Mouse (Mus musculus) G1E (cell line): Measurements from ENCODE around the gene Klf16. TPM values are rescaled to one million over a fixed set of nuclear protein-coding genes. Genes with fewer than 3 reads are reported as not detected.
A peak's percentile ranks its signal among the peaks of the same experiment; 100 is the strongest.

Source experiments
- ATAC-seq: 2 replicates; pipeline ENCODE4 v1.8.0; 2016; ENCODE audit warnings: mild to moderate bottlenecking; ENCODE audit not compliant: insufficient number of reproducible peaks, poor library complexity, low FRiP score, severe bottlenecking; ENCODE audit errors: extremely low read depth
- DNase-seq: peaks from one replicate; pipeline ENCODE4 v3.0.0; 2012; ENCODE audit warnings: low spot score
- H3K27me3 ChIP-seq: 2 replicates; pipeline ENCODE4 v1.6.1; 2012; ENCODE audit warnings: mild to moderate bottlenecking, low read length, inconsistent platforms; ENCODE audit not compliant: insufficient read depth
- H3K36me3 ChIP-seq: replicated peaks from 2 replicates; pipeline ENCODE3; 2012; ENCODE audit warnings: mild to moderate bottlenecking, inconsistent platforms
- H3K4me1 ChIP-seq: 2 replicates; pipeline ENCODE4 v1.6.1; 2012; ENCODE audit warnings: low read depth, low read length, inconsistent platforms, mixed read lengths; ENCODE audit not compliant: insufficient read depth
- H3K4me3 ChIP-seq: 2 replicates; pipeline ENCODE4 v1.5.1; 2012; ENCODE audit warnings: low read depth, mild to moderate bottlenecking, inconsistent platforms, low read length, moderate library complexity, mixed read lengths
- H3K9me3 ChIP-seq: replicated peaks from 2 replicates; pipeline ENCODE4 v1.6.1; 2012; ENCODE audit warnings: inconsistent platforms
- CTCF ChIP-seq: IDR thresholded peaks from 2 replicates; pipeline ENCODE4 v1.5.1; 2012; ENCODE audit warnings: low read depth, low read length, inconsistent platforms, mixed read lengths
- GATA1 ChIP-seq: IDR thresholded peaks from 2 replicates; pipeline ENCODE4 v1.6.1; 2012; ENCODE audit warnings: borderline replicate concordance, low read length, inconsistent platforms, mixed read lengths
- GATA2 ChIP-seq: IDR thresholded peaks from 2 replicates; pipeline ENCODE4 v1.6.1; 2012; ENCODE audit warnings: low read depth, low read length, inconsistent platforms, borderline replicate concordance
- POLR2AphosphoS5 ChIP-seq: IDR thresholded peaks from 2 replicates; pipeline ENCODE4 v1.6.1; 2012; ENCODE audit warnings: low read depth, low read length, inconsistent platforms; ENCODE audit not compliant: insufficient replicate concordance
- TAL1 ChIP-seq: conservative IDR thresholded peaks from 2 replicates; pipeline ENCODE4 v1.6.1; 2012; ENCODE audit warnings: low read depth, low read length, inconsistent platforms, mixed read lengths
- polyA plus RNA-seq: library from polyadenylated mRNA; stranded (reverse); fragments of >175 nt; gene quantifications from 2 replicates; pipeline ENCODE4 v1.2.3, GENCODE M21; 2012
- total RNA-seq, 2 experiments: library from RNA; stranded (forward) in 1 of 2; stranded (reverse) in 1 of 2; fragments of 200-1000 nt in 1 of 2; fragments of >200 nt in 1 of 2; fragmentation: Nextera tagmentation in 1 of 2; gene quantifications; 2 replicates each; pipeline ENCODE4 v1.2.3; 2014 to 2017

Gene Klf16
- total and polyA plus RNA-seq, 3 experiments = 6.1 to 105 (median 14.0) TPM

DNA sequence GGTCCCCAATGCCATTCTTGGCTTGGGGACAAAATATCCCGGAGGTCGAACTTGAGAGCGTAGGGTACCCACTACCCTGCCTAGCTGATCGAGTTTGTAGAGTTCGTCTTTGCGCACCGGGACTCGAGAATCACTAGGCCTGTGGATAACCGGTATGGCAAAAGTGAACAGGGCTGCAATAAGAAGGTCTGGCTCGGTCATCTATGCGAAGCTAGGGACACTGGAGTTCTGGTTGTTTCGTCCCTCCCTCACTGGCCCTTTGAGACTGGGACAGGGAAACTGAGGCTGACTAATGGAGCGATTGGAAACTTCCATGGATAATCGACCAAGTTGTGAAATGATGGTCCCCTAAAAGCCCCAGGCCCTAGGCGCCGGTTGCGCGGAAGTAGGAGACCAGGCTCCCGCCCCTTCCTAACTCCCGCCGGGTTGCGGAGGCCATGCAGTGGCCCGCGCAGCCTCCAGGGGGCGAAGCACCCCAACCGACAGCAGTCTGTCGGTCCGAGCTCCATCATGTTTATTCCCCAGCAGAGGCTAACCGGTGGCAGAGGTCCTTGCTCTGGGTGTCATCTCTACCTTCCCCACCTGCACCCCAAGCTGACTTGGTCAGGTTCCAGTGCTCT is 1.1 kb upstream of the Klf16 start:
- ATAC-seq = 0 out of 2 replicates have a peak, but pooled peaks have one; percentile 7
- DNase-seq = peak; percentile 81
- Histone ChIP-seq H3K4me3 (peak overlapping the region; percentile 96), H3K27me3 (no peaks in the 10 kb centered on the region), H3K36me3 (peaks cover 50% of the 10 kb centered on the region), H3K9me3 (no peaks in the 10 kb centered on the region), H3K4me1 (peaks cover 80% of the 10 kb centered on the region)
- TF ChIP-seq GATA1 (no peak), POLR2AphosphoS5 (no peak), CTCF (peak; percentile 94), GATA2 (no peak), TAL1 (no peak)

DNA sequence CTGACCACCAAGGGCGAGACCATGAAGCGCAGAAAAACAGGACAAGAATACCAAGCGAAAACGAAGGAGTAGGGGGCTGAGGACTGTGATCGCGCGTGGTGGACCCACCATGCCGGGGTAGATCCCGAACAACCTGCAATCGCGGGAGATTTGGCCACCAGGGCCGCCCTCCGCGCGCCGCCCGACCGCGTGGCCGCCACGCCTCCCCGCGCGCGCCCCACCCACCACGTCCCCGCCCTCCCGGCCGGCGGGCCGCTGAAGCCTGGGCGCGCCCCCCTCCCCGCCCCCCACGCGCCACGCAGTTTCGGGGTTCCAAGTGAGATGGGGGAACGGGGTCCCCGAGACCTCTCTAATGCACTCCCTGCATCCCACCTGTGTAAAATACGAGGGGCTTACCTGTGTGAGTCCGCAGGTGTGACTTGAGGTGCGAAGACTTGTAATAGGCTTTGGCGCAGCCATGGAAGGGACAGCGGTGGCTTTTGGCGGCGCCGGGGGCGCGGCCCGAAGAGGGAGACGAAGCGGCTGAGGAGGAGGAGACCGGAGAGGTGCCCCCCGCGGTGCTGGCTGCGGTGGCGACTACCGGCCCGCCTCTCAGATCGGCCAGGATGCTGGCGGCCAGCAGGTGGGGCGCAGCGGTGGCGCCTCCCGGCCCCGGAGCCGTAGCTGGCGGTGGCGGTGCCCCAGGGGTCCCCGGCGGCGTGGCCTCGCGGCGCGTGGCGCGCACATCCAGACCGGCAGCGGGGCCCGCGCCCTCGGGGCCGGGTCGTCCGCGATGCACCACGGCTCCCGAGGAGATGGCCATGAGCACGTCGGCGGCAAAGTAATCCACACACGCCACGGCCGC is 548 bp downstream of the Klf16 start:
- Histone ChIP-seq H3K27me3 (no peaks in the 10 kb centered on the region), H3K4me1 (peaks cover 86% of the 10 kb centered on the region), H3K36me3 (peaks cover 50% of the 10 kb centered on the region), H3K4me3 (peak overlapping the region; percentile 96), H3K9me3 (no peaks in the 10 kb centered on the region)
- ATAC-seq (no peak), DNase-seq (peak; percentile 75)
- TF ChIP-seq POLR2AphosphoS5 = no peak
- TF ChIP-seq CTCF = no peak
- TF ChIP-seq GATA1 = no peak
- TF ChIP-seq TAL1 = no peak
- TF ChIP-seq GATA2 = no peak

DNA sequence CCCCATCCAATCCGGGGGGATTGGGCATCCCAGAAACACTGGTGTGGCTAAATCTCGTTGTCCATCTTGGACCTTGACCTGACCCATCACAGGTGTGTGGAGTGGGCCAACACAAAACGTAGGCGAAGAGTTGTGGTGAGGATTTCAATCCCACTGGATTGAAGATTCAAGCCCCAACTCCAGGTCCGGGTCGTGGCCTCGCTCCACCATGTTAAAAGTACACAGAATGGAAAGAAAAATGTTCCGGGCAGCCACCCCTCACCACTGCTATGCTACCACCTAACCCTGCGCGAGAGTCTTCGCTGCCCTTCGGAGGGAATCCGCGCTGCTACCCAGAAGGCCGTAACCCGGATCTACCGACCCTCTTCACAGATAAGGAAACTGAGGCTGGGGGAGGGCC is 1.2 kb downstream of the Klf16 start:
- peaks cover 88% of the 10 kb centered on the region for H3K4me1 ChIP-seq
- no peaks in the 10 kb centered on the region for H3K9me3 ChIP-seq
- peaks cover 50% of the 10 kb centered on the region for H3K36me3 ChIP-seq
- H3K4me3 ChIP-seq = peak overlapping the region; percentile 96
- DNase-seq = no peak
- no peaks in the 10 kb centered on the region for H3K27me3 ChIP-seq
- ATAC-seq = no peak
- TF ChIP-seq CTCF = no peak
- TF ChIP-seq POLR2AphosphoS5 = no peak
- no peak for TF ChIP-seq GATA1

DNA sequence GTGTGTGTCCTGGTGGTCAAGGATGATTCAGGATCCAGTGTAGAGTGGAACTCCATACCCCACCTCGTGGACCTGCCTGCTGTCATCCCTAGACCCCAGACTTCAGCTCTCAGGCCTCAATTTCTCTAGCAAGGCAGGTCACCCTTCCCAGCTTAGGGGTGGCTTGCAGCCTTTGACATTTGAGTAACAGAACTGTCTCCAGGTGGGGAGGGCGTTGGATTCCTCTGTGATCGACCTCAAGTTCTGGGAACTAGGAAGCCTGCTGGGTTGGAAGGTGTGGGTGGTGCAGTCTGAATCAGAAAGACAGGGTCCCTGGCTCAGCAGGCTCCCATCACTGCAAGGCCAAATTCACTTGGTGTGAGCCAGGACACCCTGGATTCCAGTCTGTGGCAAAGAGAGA is 2.2 kb downstream of the Klf16 start:
- no peak for DNase-seq
- ATAC-seq = no peak
- Histone ChIP-seq H3K36me3 (peaks cover 44% of the 10 kb centered on the region), H3K27me3 (no peaks in the 10 kb centered on the region), H3K4me1 (peaks cover 92% of the 10 kb centered on the region), H3K4me3 (peak overlapping the region; percentile 96; the same call in 1 of the 2 replicates), H3K9me3 (no peaks in the 10 kb centered on the region)
- no peak for TF ChIP-seq CTCF
- no peak for TF ChIP-seq TAL1
- TF ChIP-seq POLR2AphosphoS5 = no peak
- no peak for TF ChIP-seq GATA1
- TF ChIP-seq GATA2 = no peak

DNA sequence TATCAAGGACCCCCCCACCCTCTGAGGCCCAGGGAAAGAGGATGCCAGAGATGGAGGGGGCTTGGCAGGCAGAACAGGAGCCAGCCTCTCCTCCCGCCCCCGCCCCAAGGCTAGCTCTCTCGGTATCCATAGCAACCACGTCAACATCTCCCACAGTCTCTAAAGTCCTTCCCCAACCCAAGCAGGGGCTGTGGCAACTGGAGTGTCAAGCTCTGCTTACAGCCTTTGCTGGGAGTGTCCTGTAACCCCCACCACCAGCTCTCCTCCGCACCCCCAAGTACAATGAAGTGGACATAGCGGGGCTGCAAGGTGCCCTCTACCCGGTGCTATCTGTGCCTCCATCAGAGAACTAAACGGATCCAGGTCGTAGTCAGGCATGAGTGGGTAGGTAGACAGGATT is 3.2 kb downstream of the Klf16 start:
- H3K36me3 ChIP-seq = peaks cover 50% of the 10 kb centered on the region
- TF ChIP-seq TAL1 = no peak
- ATAC-seq = no peak
- H3K27me3 ChIP-seq = no peaks in the 10 kb centered on the region
- H3K9me3 ChIP-seq = no peaks in the 10 kb centered on the region
- no peak for DNase-seq
- H3K4me1 ChIP-seq = peaks cover 92% of the 10 kb centered on the region
- peak overlapping the region; percentile 43; the same call in 1 of the 2 replicates for H3K4me3 ChIP-seq

DNA sequence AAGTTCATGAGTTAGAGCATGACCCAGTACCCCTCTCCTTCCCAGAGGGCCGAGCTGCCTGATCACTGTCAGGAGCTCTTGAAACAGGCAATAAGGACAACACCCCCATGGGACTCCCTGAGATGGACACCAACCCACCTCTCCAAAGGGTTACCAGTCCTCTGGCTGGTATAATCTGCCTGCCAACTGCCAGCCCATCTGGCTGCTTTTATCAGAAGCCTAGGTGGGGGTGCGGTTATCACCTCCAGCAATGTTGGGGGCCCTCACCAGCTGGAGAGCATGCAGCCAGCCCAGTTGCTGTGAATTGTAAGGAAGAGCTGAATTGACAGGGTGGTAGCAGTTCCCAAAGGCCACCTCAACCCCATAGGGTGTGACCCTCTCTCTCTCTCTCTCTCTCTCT is 4.6 kb downstream of the Klf16 start:
- Histone ChIP-seq H3K4me1 (peaks cover 92% of the 10 kb centered on the region), H3K4me3 (peak overlapping the region; percentile 51; the same call in 1 of the 2 replicates), H3K9me3 (no peaks in the 10 kb centered on the region), H3K27me3 (no peaks in the 10 kb centered on the region), H3K36me3 (peaks cover 65% of the 10 kb centered on the region)
- DNase-seq (no peak), ATAC-seq (no peak)
- TF ChIP-seq TAL1 (peak; percentile 29; the same call in 1 of the 2 replicates), GATA2 (no peak), CTCF (no peak)
